Mouse (Mus musculus) embryonic fibroblast, embryonic 13.5 days (primary cell): ENCODE measurements at regions not wholly inside any gene's neighbourhood (a gene's known extent, or its start where the extent isn't known, plus 50 kb on each side); places are given as distances from the start of the nearest gene placed in this dataset.

ENCODE experiments used
- CTCF ChIP-seq: IDR thresholded peaks from 2 replicates; pipeline ENCODE4 v1.5.1; 2011; ENCODE audit warnings: mild to moderate bottlenecking, control low read depth, low read length, moderate library complexity, borderline replicate concordance; ENCODE audit not compliant: insufficient read depth
- POLR2A ChIP-seq: IDR thresholded peaks from 2 replicates; pipeline ENCODE4 v1.6.1; 2011; ENCODE audit warnings: low read depth, mild to moderate bottlenecking, control low read depth, low read length, moderate library complexity

DNA sequence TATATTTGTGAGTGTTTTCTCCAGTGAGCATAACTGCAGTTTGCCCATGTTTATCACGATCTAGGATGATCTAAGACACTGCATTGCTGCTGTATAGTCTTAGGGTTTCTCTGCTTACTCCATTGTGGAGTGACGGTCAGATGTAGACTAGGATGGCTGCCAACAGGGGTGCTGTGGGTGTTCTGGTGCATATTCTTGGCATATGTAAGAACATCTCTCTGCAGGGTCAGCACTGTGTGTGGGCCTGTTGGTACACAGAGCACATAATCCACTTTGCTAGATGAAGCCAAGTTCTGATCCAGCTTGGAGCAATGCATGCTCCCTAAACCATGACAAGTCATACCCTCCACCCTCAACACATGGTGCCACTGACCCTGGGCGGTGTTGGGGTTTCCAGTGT, 375.4 kb downstream of the Glrx3 start:
- no peak for TF ChIP-seq CTCF
- TF ChIP-seq POLR2A: no peak
